Mouse (Mus musculus) gastrocnemius, adult 18-20 months (tissue): ENCODE measurements at regions not wholly inside any gene's neighbourhood (a gene's known extent, or its start where the extent isn't known, plus 50 kb on each side); places are given as distances from the start of the nearest gene placed in this dataset.
A peak's percentile ranks its signal among the peaks of the same experiment; 100 is the strongest.

ENCODE experiments used
- DNase-seq: peaks from one replicate; pipeline ENCODE4 v3.0.0; 2021; ENCODE audit warnings: low spot score

GRCm38 (mm10) chr5:11983452-11983851, 65.6 kb downstream of the 4933402N22Rik start:
- DNase-seq: no peak

DNA sequence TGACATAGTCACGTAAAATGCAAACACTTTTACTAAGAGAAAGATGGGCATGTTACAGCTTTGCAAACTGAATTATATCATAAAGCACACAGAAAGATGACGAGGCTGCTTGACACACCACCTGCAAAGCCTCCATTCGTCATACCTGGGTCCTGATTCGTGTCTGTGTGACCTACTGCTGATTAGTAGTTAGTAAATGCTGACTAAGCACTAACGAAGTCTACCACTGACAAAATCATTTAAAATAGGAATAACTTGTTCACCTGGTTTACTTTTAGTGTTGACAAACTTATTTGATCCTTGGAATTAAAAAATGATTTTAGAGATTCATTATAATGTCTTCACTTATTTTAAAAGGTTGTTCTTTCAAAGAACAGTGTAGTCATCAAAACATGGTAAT, 71.3 kb downstream of the 4933402N22Rik start:
- DNase-seq: no peak

GRCm38 (mm10) chr5:12000777-12001176, 82.9 kb downstream of the 4933402N22Rik start:
- DNase-seq: no peak

GRCm38 (mm10) chr5:12006473-12006872, 88.6 kb downstream of the 4933402N22Rik start:
- no peak for DNase-seq

GRCm38 (mm10) chr5:12016332-12016731, 98.5 kb downstream of the 4933402N22Rik start:
- DNase-seq: no peak

DNA sequence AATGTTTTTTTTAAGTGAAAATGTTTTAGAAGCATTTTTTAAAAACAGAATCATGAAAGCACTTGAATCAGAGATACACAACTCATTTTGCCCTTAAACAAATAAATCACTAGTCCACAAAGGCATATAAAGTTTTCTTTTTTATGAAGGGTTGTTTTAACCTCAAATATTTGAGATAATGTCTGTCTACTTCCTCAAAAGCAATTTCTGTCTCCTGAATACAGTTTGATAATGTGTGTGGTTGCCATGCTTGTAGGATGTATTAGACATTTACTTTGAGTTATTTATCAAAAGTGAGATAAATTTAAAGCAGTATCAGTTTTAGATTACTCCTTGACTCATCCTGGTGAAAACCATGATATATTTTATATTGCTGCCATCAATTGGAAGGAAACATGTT, 102.6 kb downstream of the 4933402N22Rik start:
- no peak for DNase-seq

- DNase-seq: no peak
Observed at GRCm38 (mm10) chr5:12024705-12025383, 107.0 kb downstream of the 4933402N22Rik start.

DNA sequence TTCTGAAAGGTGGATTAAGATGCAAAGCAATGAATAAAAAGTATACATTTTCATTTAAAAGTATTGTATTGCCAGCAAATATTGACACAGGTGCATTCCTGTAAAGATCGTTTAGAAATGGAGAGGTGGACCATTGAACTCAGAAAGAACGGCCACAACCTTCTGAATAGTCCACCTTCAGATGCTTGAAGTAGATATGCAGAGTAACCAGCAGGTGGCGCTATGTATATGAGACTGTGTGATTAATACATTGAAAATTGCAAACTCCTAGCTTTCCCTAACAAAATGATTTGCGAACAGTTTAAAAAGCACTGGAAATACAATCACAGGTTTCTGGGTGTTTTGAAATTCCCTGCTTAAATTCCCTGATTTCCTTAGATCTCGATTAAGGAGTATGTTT, 112.2 kb downstream of the 4933402N22Rik start:
- peak; percentile 7 for DNase-seq

- DNase-seq: no peak
Observed at GRCm38 (mm10) chr5:12049806-12050205, 132.0 kb downstream of the 4933402N22Rik start.

DNA sequence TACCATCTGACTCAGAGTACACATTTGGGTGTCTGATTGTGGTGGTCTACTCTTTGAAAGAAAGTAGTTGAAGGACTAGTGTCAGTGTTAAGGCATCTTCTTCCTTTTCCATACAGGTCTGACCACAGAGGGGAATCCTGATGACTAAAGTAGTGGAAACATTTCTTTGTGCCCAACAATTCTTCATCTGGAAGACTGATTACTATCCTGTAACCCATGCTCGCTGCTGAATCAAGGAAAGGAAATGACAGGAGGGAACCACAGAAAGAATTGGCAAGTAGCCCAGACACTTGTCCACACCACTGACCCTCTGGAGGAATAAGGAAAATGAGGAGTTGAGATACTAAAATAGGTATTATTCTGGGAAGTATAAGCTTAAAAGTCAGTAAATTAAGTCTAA, 162.3 kb downstream of the 4933402N22Rik start:
- DNase-seq: no peak

GRCm38 (mm10) chr5:12093680-12094079, 175.8 kb downstream of the 4933402N22Rik start:
- no peak for DNase-seq

DNA sequence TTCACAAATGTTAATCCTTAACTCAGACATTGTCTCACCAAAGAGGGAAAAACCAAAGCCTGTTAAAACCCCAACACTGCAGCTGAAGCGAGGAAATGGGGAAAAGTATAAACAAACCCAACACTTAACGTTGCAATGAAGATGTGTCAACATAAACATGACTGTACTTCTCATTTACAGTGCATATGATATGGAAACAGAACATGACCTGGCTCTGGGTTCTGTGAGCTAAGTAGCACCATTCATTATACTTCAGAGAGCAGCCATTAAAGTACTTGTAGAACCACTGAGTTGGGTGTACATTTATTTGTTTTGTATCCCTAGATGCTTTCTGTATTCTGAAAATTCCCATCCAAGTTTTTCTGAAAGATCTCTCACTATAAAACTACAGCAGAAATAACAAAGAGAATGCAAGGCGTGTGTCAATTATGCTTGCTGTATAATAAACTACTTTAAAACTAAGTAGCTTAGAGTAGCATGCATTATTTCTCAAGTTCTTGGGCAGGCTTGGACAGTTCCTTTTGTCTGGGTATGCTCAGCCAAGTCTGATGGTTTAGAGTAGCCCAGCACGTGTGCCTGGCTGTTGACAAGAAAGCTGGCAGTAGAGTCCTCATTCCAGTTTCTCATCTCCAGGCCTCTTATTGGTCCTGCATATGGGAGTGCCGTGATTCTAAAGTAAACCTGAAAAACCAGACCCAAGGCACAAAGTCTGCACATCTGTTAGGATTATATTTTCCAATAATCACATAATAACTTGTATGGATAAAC, 198.9 kb downstream of the 4933402N22Rik start:
- no peak for DNase-seq

- DNase-seq: no peak
Observed at GRCm38 (mm10) chr5:12124935-12125334, 207.1 kb downstream of the 4933402N22Rik start.

GRCm38 (mm10) chr5:12127484-12128265, 209.8 kb downstream of the 4933402N22Rik start:
- no peak for DNase-seq

GRCm38 (mm10) chr5:12138961-12139360, 221.1 kb downstream of the 4933402N22Rik start:
- no peak for DNase-seq

DNA sequence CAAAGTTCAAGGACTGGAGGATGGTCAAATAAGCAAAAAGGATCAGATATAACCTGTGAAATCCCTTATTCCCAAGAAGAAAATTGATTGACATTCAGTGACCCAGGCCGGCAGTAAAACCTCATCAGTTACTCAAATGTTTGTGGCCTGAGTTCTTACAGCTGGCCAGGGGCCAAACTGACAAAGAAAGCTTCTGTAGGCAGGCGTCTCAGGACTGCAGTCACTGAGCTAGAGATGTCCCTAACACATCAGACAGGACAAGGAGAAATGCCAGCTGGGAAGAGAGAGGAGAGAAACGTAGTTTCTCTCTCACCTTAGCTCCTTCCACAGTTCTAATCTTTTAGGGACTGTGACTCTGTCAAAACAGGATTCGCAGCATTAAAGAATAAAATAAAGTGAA, 229.9 kb upstream of the Sema3d start:
- DNase-seq: no peak

GRCm38 (mm10) chr5:12154551-12155091, 228.6 kb upstream of the Sema3d start:
- no peak for DNase-seq

GRCm38 (mm10) chr5:12191681-12192080, 191.5 kb upstream of the Sema3d start:
- DNase-seq: no peak

GRCm38 (mm10) chr5:12207452-12207851, 175.7 kb upstream of the Sema3d start:
- DNase-seq: no peak

GRCm38 (mm10) chr5:12209631-12210030, 173.6 kb upstream of the Sema3d start:
- no peak for DNase-seq

DNA sequence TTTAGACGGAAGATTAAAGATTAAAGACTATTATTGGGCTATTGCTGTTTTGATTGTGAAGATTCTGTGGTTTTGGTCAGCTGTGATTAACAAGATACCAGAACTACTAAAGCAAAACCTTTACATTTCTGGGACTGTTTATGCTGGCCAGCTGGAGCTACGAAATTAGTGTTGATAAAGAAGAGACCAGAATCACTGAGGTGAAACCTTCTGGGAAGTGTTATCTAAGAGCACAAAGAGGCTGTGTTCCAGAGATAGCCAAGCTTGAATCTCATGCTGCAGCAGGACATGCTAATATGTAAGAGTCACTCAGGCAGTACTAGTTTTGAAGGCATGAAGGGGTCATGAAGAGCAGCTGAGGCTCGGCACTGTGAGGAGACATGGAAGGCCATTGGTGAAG, 169.7 kb upstream of the Sema3d start:
- DNase-seq: no peak
